Mouse (Mus musculus) brain, embryonic 14.5 days (tissue): ENCODE results near the gene Sept8.

ENCODE experiments used
- CTCF ChIP-seq: fragments of 200-500 bp; IDR thresholded peaks from 2 replicates; pipeline ENCODE4 v1.5.1; 2012; ENCODE audit warnings: inconsistent platforms, mild to moderate bottlenecking, moderate library complexity, borderline replicate concordance; ENCODE audit not compliant: insufficient read depth, insufficient read length; ENCODE audit errors: extremely low read depth
- POLR2A ChIP-seq: fragments of 200-500 bp; IDR thresholded peaks from 2 replicates; pipeline ENCODE4 v1.6.1; 2012; ENCODE audit warnings: mild to moderate bottlenecking, inconsistent platforms, borderline replicate concordance; ENCODE audit not compliant: poor library complexity, insufficient read depth, insufficient read length, severe bottlenecking; ENCODE audit errors: extremely low read depth

DNA sequence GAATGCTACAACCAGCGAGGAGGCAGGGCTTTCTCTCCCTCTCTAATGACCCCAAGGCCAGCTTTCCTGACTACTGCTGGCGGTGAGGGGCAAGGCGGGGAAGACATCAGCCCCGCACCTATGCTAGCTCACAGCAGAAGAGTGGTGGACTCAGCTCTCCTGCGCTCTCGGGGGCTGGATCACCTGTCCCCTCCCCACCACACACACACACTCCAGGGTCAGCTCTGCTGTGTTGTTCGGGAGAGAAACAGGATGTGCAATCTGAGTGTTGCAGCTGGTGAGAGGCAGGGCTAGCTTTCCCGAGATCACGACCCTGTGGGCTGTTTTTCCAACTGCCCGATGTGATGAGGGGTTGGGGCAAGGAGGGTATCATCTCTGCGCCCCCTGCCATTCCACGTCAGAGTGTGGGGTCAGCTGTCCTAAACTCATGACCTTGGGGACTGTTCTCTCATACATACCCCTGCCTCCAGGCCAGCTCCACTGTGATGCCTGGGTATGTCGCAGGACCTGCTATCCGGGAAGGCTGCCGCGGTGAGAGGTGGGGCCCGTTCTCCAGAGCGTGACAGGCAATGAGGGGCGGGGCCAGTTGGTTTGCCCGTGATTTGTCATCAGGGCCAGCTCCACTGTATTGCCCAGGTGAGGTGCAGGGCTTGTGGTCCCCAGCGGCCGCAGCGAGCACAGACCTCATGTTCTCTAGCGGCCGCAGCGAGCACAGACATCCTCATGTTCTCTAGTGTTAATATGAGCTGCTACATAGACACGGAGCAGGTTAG lies 32.0 kb upstream of the Sept8 start:
- TF ChIP-seq POLR2A (no peak), CTCF (no peak)
